Mouse (Mus musculus) hindbrain, embryonic 11.5 days (tissue): ENCODE results near the gene Mprip. TPM values are rescaled to one million over a fixed set of nuclear protein-coding genes. Genes with fewer than 3 reads are reported as not detected.
A peak's percentile ranks its signal among the peaks of the same experiment; 100 is the strongest.

Experiments used
- ATAC-seq: fragments of 200-750 bp; cut with Nextera tagmentation; 2 replicates; pipeline ENCODE4 v1.8.0; 2017; ENCODE audit warnings: mild to moderate bottlenecking, moderate TSS enrichment, moderate library complexity; ENCODE audit not compliant: low FRiP score
- DNase-seq: peaks from one replicate; pipeline ENCODE4 v3.0.0-alpha.2; 2015; ENCODE audit warnings: low spot score
- H3K27ac ChIP-seq: fragments of 300-500 bp; sonication (generic); 2 replicates; pipeline ENCODE4 v1.5.1; 2014; ENCODE audit warnings: mild to moderate bottlenecking, low read depth, low read length
- H3K27me3 ChIP-seq: fragments of 300-500 bp; sonication (generic); 2 replicates; pipeline ENCODE4 v1.6.1; 2014; ENCODE audit warnings: mild to moderate bottlenecking, low read length, moderate library complexity, mixed read lengths; ENCODE audit not compliant: control insufficient read depth, insufficient read depth
- H3K36me3 ChIP-seq: fragments of 300-500 bp; sonication (generic); 2 replicates; pipeline ENCODE4 v1.6.1; 2014; ENCODE audit warnings: mild to moderate bottlenecking, low read length, moderate library complexity, mixed read lengths; ENCODE audit not compliant: control insufficient read depth, insufficient read depth
- H3K4me1 ChIP-seq: fragments of 300-500 bp; sonication (generic); replicated peaks from 2 replicates; pipeline ENCODE4 v1.6.1; 2014; ENCODE audit warnings: low read length, mixed read lengths; ENCODE audit not compliant: control insufficient read depth, insufficient read depth
- H3K4me2 ChIP-seq: fragments of 300-500 bp; sonication (generic); replicated peaks from 2 replicates; pipeline ENCODE4 v1.6.1; 2014; ENCODE audit warnings: mild to moderate bottlenecking, low read depth, low read length
- H3K4me3 ChIP-seq: fragments of 300-500 bp; sonication (generic); 2 replicates; pipeline ENCODE4 v1.5.1; 2014; ENCODE audit warnings: low read depth, low read length
- H3K9ac ChIP-seq: fragments of 300-500 bp; sonication (generic); 2 replicates; pipeline ENCODE4 v1.6.1; 2014; ENCODE audit warnings: low read depth, low read length
- H3K9me3 ChIP-seq: fragments of 300-500 bp; sonication (generic); 2 replicates; pipeline ENCODE4 v1.6.1; 2016; ENCODE audit warnings: low read length; ENCODE audit not compliant: control insufficient read depth
- WGBS: fragments of 180-500 bp; shearing (Covaris S2); extraction: QIAGEN DNeasy Blood & Tissue Kit; methylation state at CpG from one replicate; pipeline ENCODE4 v1.1.7; 2014; 5-methylcytosine and 5-hydroxymethylcytosine counted together
- polyA plus RNA-seq: library from polyadenylated mRNA; unstranded; fragments of >200 nt; fragmentation: Nextera tagmentation; extraction: Ambion mirVana; gene quantifications from 2 replicates; pipeline ENCODE4 v1.2.1, GENCODE M21; 2014

Mprip gene
- polyA plus RNA-seq, 1 experiment from 2014 or later: 49.7 TPM

GRCm38 (mm10) chr11:59780241-59780640 is 119.1 kb downstream of the Mprip start:
- 90% methylated on average over 4 of the region's 4 CpGs for WGBS

GRCm38 (mm10) chr11:59782091-59782590 is 121.0 kb downstream of the Mprip start:
- DNase-seq (no peak), ATAC-seq (no peak)
- H3K9me3 ChIP-seq: no peaks in the 10 kb centered on the region
- H3K9ac ChIP-seq: no peak overlapping the region
- no peak overlapping the region for H3K4me3 ChIP-seq
- no peaks in the 10 kb centered on the region for H3K36me3 ChIP-seq
- H3K27ac ChIP-seq: no peak overlapping the region
- peaks cover 2% of the 10 kb centered on the region; the same call in 1 of the 2 replicates for H3K4me1 ChIP-seq
- no peaks in the 10 kb centered on the region for H3K27me3 ChIP-seq
- 75% methylated on average over 7 of the region's 7 CpGs for WGBS
- no peak overlapping the region for H3K4me2 ChIP-seq

More at GRCm38 (mm10) chr11:59780241-59780640, 119.1 kb downstream of the Mprip start:
- H3K4me2 ChIP-seq: no peak overlapping the region
- no peaks in the 10 kb centered on the region for H3K36me3 ChIP-seq
- no peaks in the 10 kb centered on the region for H3K4me1 ChIP-seq
- H3K27me3 ChIP-seq: no peaks in the 10 kb centered on the region
- no peak overlapping the region for H3K9ac ChIP-seq
- DNase-seq (no peak), ATAC-seq (no peak)
- H3K27ac ChIP-seq: no peak overlapping the region
- H3K9me3 ChIP-seq: no peaks in the 10 kb centered on the region
- H3K4me3 ChIP-seq: no peak overlapping the region

- ATAC-seq (no peak), DNase-seq (no peak)
- Histone ChIP-seq H3K36me3 (no peaks in the 10 kb centered on the region), H3K9ac (no peak overlapping the region), H3K9me3 (no peaks in the 10 kb centered on the region), H3K27ac (no peak overlapping the region), H3K27me3 (no peaks in the 10 kb centered on the region), H3K4me1 (peaks cover 7% of the 10 kb centered on the region; the same call in 1 of the 2 replicates), H3K4me2 (no peak overlapping the region), H3K4me3 (no peak overlapping the region)
- 91% methylated on average over 6 of the region's 6 CpGs for WGBS
These were observed 122.5 kb downstream of the Mprip start for GRCm38 (mm10) chr11:59783591-59783990.

GRCm38 (mm10) chr11:59786444-59787198 is 125.5 kb downstream of the Mprip start:
- peak overlapping the region; percentile 34 for H3K4me3 ChIP-seq
- no peak overlapping the region for H3K27ac ChIP-seq
- 0 out of 2 replicates have a peak overlapping the region, but pooled peaks have one; percentile 33 for H3K9ac ChIP-seq
- no peaks in the 10 kb centered on the region for H3K9me3 ChIP-seq
- no peaks in the 10 kb centered on the region for H3K36me3 ChIP-seq
- no peaks in the 10 kb centered on the region for H3K27me3 ChIP-seq
- DNase-seq: peak; percentile 9
- peak; percentile 12; the same call in 1 of the 2 replicates for ATAC-seq
- peaks cover 7% of the 10 kb centered on the region; the same call in 1 of the 2 replicates for H3K4me1 ChIP-seq
- WGBS: 56% methylated on average over 15 of the region's 15 CpGs
- H3K4me2 ChIP-seq: peak overlapping the region; percentile 59

- ATAC-seq (peak; percentile 66), DNase-seq (peak; percentile 59)
- Histone ChIP-seq H3K36me3 (peaks cover 5% of the 10 kb centered on the region; the same call in 1 of the 2 replicates), H3K4me2 (peak within 1 kb of the TSS; percentile 59), H3K4me1 (peaks cover 7% of the 10 kb centered on the region; the same call in 1 of the 2 replicates), H3K27me3 (no peaks in the 10 kb centered on the region), H3K9ac (0 out of 2 replicates have a peak within 1 kb of the TSS, but pooled peaks have one; percentile 33), H3K9me3 (no peaks in the 10 kb centered on the region), H3K27ac (no peak within 1 kb of the TSS), H3K4me3 (peak within 1 kb of the TSS; percentile 34)
- 3% methylated on average over 49 of the region's 51 CpGs for WGBS
These were observed 126.2 kb downstream of the Mprip start, which contains the start of gene Pld6 for GRCm38 (mm10) chr11:59787199-59787781. Gene Pld6, minus strand, starts transcription at chr11:59787645.

DNA sequence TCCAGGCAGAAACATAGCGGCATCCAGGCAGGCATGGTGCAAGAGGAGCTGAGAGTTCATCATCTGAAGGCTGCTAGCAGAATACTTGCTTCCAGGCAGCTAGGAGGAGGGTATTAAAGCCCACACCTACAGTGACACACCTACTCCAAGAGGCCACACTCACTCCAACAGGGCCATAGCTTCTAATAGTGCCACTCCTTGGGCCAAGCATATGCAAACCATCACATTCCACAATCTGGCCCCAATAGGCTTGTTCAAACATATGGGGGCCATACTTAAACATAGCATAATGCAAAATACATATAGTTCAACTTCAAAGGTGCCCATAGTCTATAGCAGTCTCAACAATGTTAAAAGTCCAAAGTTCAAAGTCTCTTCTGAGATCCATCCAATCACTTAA is 128.2 kb downstream of the Mprip start:
- Histone ChIP-seq H3K9me3 (no peaks in the 10 kb centered on the region), H3K4me3 (no peak overlapping the region), H3K4me1 (peaks cover 7% of the 10 kb centered on the region; the same call in 1 of the 2 replicates), H3K36me3 (peaks cover 7% of the 10 kb centered on the region; the same call in 1 of the 2 replicates), H3K27ac (no peak overlapping the region), H3K9ac (no peak overlapping the region), H3K4me2 (no peak overlapping the region), H3K27me3 (no peaks in the 10 kb centered on the region)
- no peak for ATAC-seq
- no peak for DNase-seq
- 100% methylated on average over 1 of the region's 1 CpGs for WGBS

DNA sequence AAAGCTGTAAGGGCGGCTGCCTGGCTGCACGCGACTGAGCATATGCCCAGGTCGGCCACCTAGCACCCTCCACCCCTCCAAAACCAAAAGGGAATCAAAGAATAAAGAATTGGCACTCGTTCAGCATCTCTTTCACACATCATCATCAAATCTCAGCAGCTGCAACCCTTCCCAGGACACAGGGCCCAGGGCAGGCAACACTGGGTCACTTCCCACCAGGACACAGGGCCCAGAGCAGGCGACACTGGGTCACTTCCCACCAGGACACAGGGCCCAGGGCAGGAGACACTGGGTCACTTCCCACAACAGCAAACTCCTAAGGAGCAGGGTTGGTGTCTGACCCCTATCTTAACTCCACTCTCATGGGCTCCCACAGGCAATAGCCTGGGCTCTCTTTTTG is 132.3 kb downstream of the Mprip start:
- H3K9ac ChIP-seq: no peak overlapping the region
- no peak overlapping the region for H3K4me2 ChIP-seq
- ATAC-seq (no peak), DNase-seq (no peak)
- no peaks in the 10 kb centered on the region for H3K4me1 ChIP-seq
- no peak overlapping the region for H3K27ac ChIP-seq
- no peaks in the 10 kb centered on the region for H3K27me3 ChIP-seq
- no peaks in the 10 kb centered on the region for H3K9me3 ChIP-seq
- H3K4me3 ChIP-seq: no peak overlapping the region
- peaks cover 14% of the 10 kb centered on the region; the same call in 1 of the 2 replicates for H3K36me3 ChIP-seq
- 91% methylated on average over 6 of the region's 6 CpGs for WGBS

GRCm38 (mm10) chr11:59800412-59800811 is 139.3 kb downstream of the Mprip start:
- Histone ChIP-seq H3K4me3 (no peak overlapping the region), H3K27ac (no peak overlapping the region), H3K36me3 (peaks cover 29% of the 10 kb centered on the region), H3K27me3 (no peaks in the 10 kb centered on the region), H3K9me3 (no peaks in the 10 kb centered on the region), H3K4me2 (no peak overlapping the region), H3K4me1 (no peaks in the 10 kb centered on the region), H3K9ac (no peak overlapping the region)
- no peak for DNase-seq
- 94% methylated on average over 10 of the region's 10 CpGs for WGBS
- ATAC-seq: no peak
